28 mouse cellular contexts compared by ENCODE assay signal in genomic region chr11:99999091-99999490, GRCm38 (mm10). TPM values are rescaled to one million over a fixed set of nuclear protein-coding genes. Genes with fewer than 3 reads are reported as not detected.
DNase-seq lines count a peak whose midpoint lies in the region; ATAC-seq and TF ChIP-seq lines count a peak whose summit lies in the region.
"Had no signal": no experiment of that assay in that cellular context is flagged by ENCODE, and none has a peak within 500 bp of the region (broad histone marks: within the 10 kb centered on the region; RNA-seq: fewer than 3 reads in every experiment).

No protein-coding gene starts in this region.

- no peaks in the 10 kb centered on the region for H3K9me3 ChIP-seq in embryonic facial prominence, embryonic 15.5 days (replicated peaks)
- H3K9me3 ChIP-seq in embryonic facial prominence, embryonic 10.5 days, result no peaks in the 10 kb centered on the region
- no peaks in the 10 kb centered on the region for H3K9me3 ChIP-seq in heart, embryonic 11.5 days (replicated peaks; ENCODE audit: control insufficient read depth, low read length)
- no peaks in the 10 kb centered on the region for H3K9me3 ChIP-seq in heart, embryonic 10.5 days
- H3K9me3 ChIP-seq in lung, postnatal 0 days (ENCODE audit: low read length), result no peaks in the 10 kb centered on the region

- no peaks in the 10 kb centered on the region for H3K4me1 ChIP-seq in embryonic facial prominence, embryonic 15.5 days
- H3K4me1 ChIP-seq in embryonic facial prominence, embryonic 10.5 days, result no peaks in the 10 kb centered on the region
- H3K4me1 ChIP-seq in heart, embryonic 11.5 days (ENCODE audit: control insufficient read depth, insufficient read depth, low read length), result no peaks in the 10 kb centered on the region
- no peaks in the 10 kb centered on the region for H3K4me1 ChIP-seq in heart, embryonic 10.5 days
- H3K4me1 ChIP-seq in lung, postnatal 0 days (ENCODE audit: insufficient read depth, low read depth, low read length), result no peaks in the 10 kb centered on the region

- H3K4me3 ChIP-seq in embryonic facial prominence, embryonic 15.5 days (replicated peaks), result no peak overlapping the region
- H3K4me3 ChIP-seq in embryonic facial prominence, embryonic 10.5 days, result no peak overlapping the region
- no peak overlapping the region for H3K4me3 ChIP-seq in heart, embryonic 11.5 days (ENCODE audit: low read depth, low read length)
- H3K4me3 ChIP-seq in heart, embryonic 10.5 days, result no peak overlapping the region
- H3K4me3 ChIP-seq in lung, postnatal 0 days (ENCODE audit: low read depth, low read length), result no peak overlapping the region

- H3K4me2 ChIP-seq in embryonic facial prominence, embryonic 15.5 days (replicated peaks), result no peak overlapping the region
- H3K4me2 ChIP-seq in heart, embryonic 11.5 days, result no peak overlapping the region
- H3K4me2 ChIP-seq in lung, postnatal 0 days (replicated peaks; ENCODE audit: low read depth, low read length), result no peak overlapping the region

- peaks cover 5% of the 10 kb centered on the region; the same call in 1 of the 2 replicates for H3K27me3 ChIP-seq in embryonic facial prominence, embryonic 15.5 days
- H3K27me3 ChIP-seq in embryonic facial prominence, embryonic 10.5 days (replicated peaks; ENCODE audit: low read depth, poor library complexity, severe bottlenecking), result peaks cover 8% of the 10 kb centered on the region
- peaks cover 4% of the 10 kb centered on the region for H3K27me3 ChIP-seq in heart, embryonic 11.5 days (ENCODE audit: control insufficient read depth, insufficient read depth, low read length)
- peaks cover 20% of the 10 kb centered on the region for H3K27me3 ChIP-seq in heart, embryonic 10.5 days (ENCODE audit: insufficient read depth, poor library complexity, severe bottlenecking)
- no peaks in the 10 kb centered on the region for H3K27me3 ChIP-seq in lung, postnatal 0 days (replicated peaks; ENCODE audit: insufficient read depth, low read length)
- H3K27me3 ChIP-seq: Patski had no signal

- no peaks in the 10 kb centered on the region for H3K36me3 ChIP-seq in embryonic facial prominence, embryonic 15.5 days
- no peaks in the 10 kb centered on the region for H3K36me3 ChIP-seq in embryonic facial prominence, embryonic 10.5 days (replicated peaks)
- no peaks in the 10 kb centered on the region for H3K36me3 ChIP-seq in heart, embryonic 11.5 days (ENCODE audit: control insufficient read depth, insufficient read depth, low read length)
- H3K36me3 ChIP-seq in heart, embryonic 10.5 days, result no peaks in the 10 kb centered on the region
- no peaks in the 10 kb centered on the region for H3K36me3 ChIP-seq in lung, postnatal 0 days (ENCODE audit: insufficient read depth, low read length)
- H3K36me3 ChIP-seq: G1E had no signal

- no peak for TF ChIP-seq EP300 in lung, postnatal 0 days (IDR thresholded peaks at IDR 0.05)

- H3K9ac ChIP-seq in embryonic facial prominence, embryonic 15.5 days, result no peak overlapping the region
- no peak overlapping the region for H3K9ac ChIP-seq in heart, embryonic 11.5 days (ENCODE audit: low read depth, low read length)
- no peak overlapping the region for H3K9ac ChIP-seq in lung, postnatal 0 days (replicated peaks; ENCODE audit: low read depth)

- 89% methylated on average over 7 of the region's 7 CpGs for WGBS in embryonic facial prominence, embryonic 15.5 days
- WGBS in embryonic facial prominence, embryonic 10.5 days, result 94% methylated on average over 7 of the region's 7 CpGs
- 86% methylated on average over 7 of the region's 7 CpGs for WGBS in heart, embryonic 11.5 days (ENCODE audit: insufficient replicate concordance)
- WGBS in heart, embryonic 10.5 days, result 81% methylated on average over 7 of the region's 7 CpGs
- 65% methylated on average over 7 of the region's 7 CpGs for WGBS in lung, postnatal 0 days

- no peak for TF ChIP-seq CTCF in lung, postnatal 0 days (IDR thresholded peaks at IDR 0.05)

- no peak for DNase-seq in embryonic facial prominence, embryonic 10.5 days (ENCODE audit: low spot score)
- DNase-seq in heart, adult 11 months, result peak; percentile 56
- DNase-seq in heart, embryonic 10.5 days (ENCODE audit: low spot score), result peak; percentile 58
- DNase-seq in heart, postnatal 25 days (ENCODE audit: low spot score), result no peak
- DNase-seq in lung, postnatal 0 days (ENCODE audit: low spot score), result no peak
- DNase-seq in lung, postnatal 14 days, result no peak
- DNase-seq: adrenal gland, adult 2 months; adrenal gland, adult 8-10 months; adrenal gland, postnatal 10 days; adrenal gland, postnatal 14 days; adrenal gland, postnatal 25 days; adrenal gland, postnatal 36 days; B cell, adult 2 months; cerebellum, adult 11 months; cerebellum, adult 11-12 months had no signal

- intact Hi-C loops in heart, postnatal 25 days (cut with DNase I), result no loop called here

- peak; percentile 39; the same call in 1 of the 2 replicates for ATAC-seq in embryonic facial prominence, embryonic 15.5 days (ENCODE audit: insufficient number of reproducible peaks, low FRiP score, low TSS enrichment, low read depth)
- ATAC-seq in heart, embryonic 11.5 days (replicated peaks; ENCODE audit: insufficient number of reproducible peaks, low FRiP score, low TSS enrichment), result no peak
- ATAC-seq in lung, postnatal 0 days, result 0 out of 2 replicates have a peak, but pooled peaks have one; percentile 17
- ATAC-seq: activated CD4-positive, CD25-positive, alpha-beta regulatory T cell, adult 4 months; CD4-positive, CD25-positive, alpha-beta regulatory T cell, adult 4 months; Patski had no signal

- no peak overlapping the region for H3K27ac ChIP-seq in embryonic facial prominence, embryonic 15.5 days (replicated peaks)
- H3K27ac ChIP-seq in embryonic facial prominence, embryonic 10.5 days (replicated peaks), result no peak overlapping the region
- no peak overlapping the region for H3K27ac ChIP-seq in heart, embryonic 11.5 days (ENCODE audit: low read depth, low read length)
- no peak overlapping the region for H3K27ac ChIP-seq in heart, embryonic 10.5 days
- no peak overlapping the region for H3K27ac ChIP-seq in lung, postnatal 0 days (ENCODE audit: low read length)

RNA-seq across cellular contexts. Expression of gene Krtap17-1, which starts 5.3 kb away (rescaled TPM):
- polyA plus RNA-seq in embryonic facial prominence, embryonic 15.5 days (2015; fragmentation: Nextera tagmentation; extraction: Ambion mirVana), result 4.9 and 9.8 TPM in 2 replicates
- not detected in 2 replicates for polyA plus RNA-seq in embryonic facial prominence, embryonic 10.5 days (2016; fragmentation: Nextera tagmentation; extraction: Ambion mirVana)
- polyA plus RNA-seq in heart, embryonic 11.5 days (2014; fragmentation: Nextera tagmentation; extraction: Ambion mirVana), result not detected in 2 replicates
- 0.30 TPM in 1 of 2 replicates, not detected in the other for polyA plus RNA-seq in heart, embryonic 10.5 days (2016; fragmentation: Nextera tagmentation; extraction: Ambion mirVana)
- total RNA-seq in heart, postnatal 25 days (2021), result not detected
- polyA plus RNA-seq in lung, postnatal 0 days (2015; fragmentation: Nextera tagmentation; extraction: Ambion mirVana), result 8.4 and 11.5 TPM in 2 replicates
- total RNA-seq: adrenal gland, adult 18-20 months; adrenal gland, adult 2 months; adrenal gland, adult 8-10 months; adrenal gland, postnatal 10 days; adrenal gland, postnatal 14 days; adrenal gland, postnatal 25 days; adrenal gland, postnatal 36 days; adrenal gland, postnatal 4 days; CH12.LX; ES-E14; G1E; MEL had no signal
- polyA plus RNA-seq: activated CD4-positive, CD25-positive, alpha-beta regulatory T cell, adult 4 months; adrenal gland, adult 2 months; C2C12; CD4-positive, CD25-positive, alpha-beta regulatory T cell, adult 4 months; G1E; Patski had no signal

RNA-seq across cellular contexts. Expression of gene Krtap16-1, which starts 12.7 kb away (rescaled TPM):
- polyA plus RNA-seq in embryonic facial prominence, embryonic 15.5 days (2015; fragmentation: Nextera tagmentation; extraction: Ambion mirVana), result 3.8 and 5.7 TPM in 2 replicates
- polyA plus RNA-seq in embryonic facial prominence, embryonic 10.5 days (2016; fragmentation: Nextera tagmentation; extraction: Ambion mirVana), result not detected in 2 replicates
- polyA plus RNA-seq in heart, embryonic 11.5 days (2014; fragmentation: Nextera tagmentation; extraction: Ambion mirVana), result not detected in 2 replicates
- not detected in 2 replicates for polyA plus RNA-seq in heart, embryonic 10.5 days (2016; fragmentation: Nextera tagmentation; extraction: Ambion mirVana)
- not detected for total RNA-seq in heart, postnatal 25 days (2021)
- not detected in 2 replicates for polyA plus RNA-seq in lung, postnatal 0 days (2015; fragmentation: Nextera tagmentation; extraction: Ambion mirVana)
- total RNA-seq: adrenal gland, adult 18-20 months; adrenal gland, adult 2 months; adrenal gland, adult 8-10 months; adrenal gland, postnatal 10 days; adrenal gland, postnatal 14 days; adrenal gland, postnatal 25 days; adrenal gland, postnatal 36 days; adrenal gland, postnatal 4 days; CH12.LX; ES-E14 had no signal
- polyA plus RNA-seq: activated CD4-positive, CD25-positive, alpha-beta regulatory T cell, adult 4 months; adrenal gland, adult 2 months; C2C12; CD4-positive, CD25-positive, alpha-beta regulatory T cell, adult 4 months; G1E; Patski had no signal

RNA-seq across cellular contexts. Expression of gene Krt33a, which starts 16.9 kb away (rescaled TPM):
- polyA plus RNA-seq in embryonic facial prominence, embryonic 15.5 days (2015; fragmentation: Nextera tagmentation; extraction: Ambion mirVana), result 6.0 and 11.3 TPM in 2 replicates
- polyA plus RNA-seq in embryonic facial prominence, embryonic 10.5 days (2016; fragmentation: Nextera tagmentation; extraction: Ambion mirVana), result not detected in 2 replicates
- polyA plus RNA-seq in heart, embryonic 11.5 days (2014; fragmentation: Nextera tagmentation; extraction: Ambion mirVana), result not detected in 2 replicates
- polyA plus RNA-seq in heart, embryonic 10.5 days (2016; fragmentation: Nextera tagmentation; extraction: Ambion mirVana), result not detected in 2 replicates
- not detected for total RNA-seq in heart, postnatal 25 days (2021)
- polyA plus RNA-seq in lung, postnatal 0 days (2015; fragmentation: Nextera tagmentation; extraction: Ambion mirVana), result 0.17 and 0.23 TPM in 2 replicates
- total RNA-seq: adrenal gland, adult 18-20 months; adrenal gland, adult 2 months; adrenal gland, adult 8-10 months; adrenal gland, postnatal 10 days; adrenal gland, postnatal 14 days; adrenal gland, postnatal 25 days; adrenal gland, postnatal 36 days; adrenal gland, postnatal 4 days; CH12.LX; ES-E14; G1E; MEL had no signal
- polyA plus RNA-seq: activated CD4-positive, CD25-positive, alpha-beta regulatory T cell, adult 4 months; adrenal gland, adult 2 months; brain, embryonic 14.5 days; CD4-positive, CD25-positive, alpha-beta regulatory T cell, adult 4 months; G1E; Patski had no signal

RNA-seq across cellular contexts. Expression of gene Krtap29-1, which starts 20.2 kb away (rescaled TPM):
- 0.38 TPM in 1 of 2 replicates, not detected in the other for polyA plus RNA-seq in embryonic facial prominence, embryonic 15.5 days (2015; fragmentation: Nextera tagmentation; extraction: Ambion mirVana)
- polyA plus RNA-seq in embryonic facial prominence, embryonic 10.5 days (2016; fragmentation: Nextera tagmentation; extraction: Ambion mirVana), result not detected in 2 replicates
- polyA plus RNA-seq in heart, embryonic 11.5 days (2014; fragmentation: Nextera tagmentation; extraction: Ambion mirVana), result not detected in 2 replicates
- not detected in 2 replicates for polyA plus RNA-seq in heart, embryonic 10.5 days (2016; fragmentation: Nextera tagmentation; extraction: Ambion mirVana)
- not detected for total RNA-seq in heart, postnatal 25 days (2021)
- polyA plus RNA-seq in lung, postnatal 0 days (2015; fragmentation: Nextera tagmentation; extraction: Ambion mirVana), result not detected in 2 replicates
- total RNA-seq: adrenal gland, adult 18-20 months; adrenal gland, adult 2 months; adrenal gland, adult 8-10 months; adrenal gland, postnatal 10 days; adrenal gland, postnatal 14 days; adrenal gland, postnatal 25 days; adrenal gland, postnatal 36 days; adrenal gland, postnatal 4 days; CH12.LX; ES-E14; G1E; MEL had no signal
- polyA plus RNA-seq: activated CD4-positive, CD25-positive, alpha-beta regulatory T cell, adult 4 months; adrenal gland, adult 2 months; brain, embryonic 14.5 days; C2C12; CD4-positive, CD25-positive, alpha-beta regulatory T cell, adult 4 months; G1E; Patski had no signal

RNA-seq across cellular contexts. Expression of gene Krt33b, which starts 30.6 kb away (rescaled TPM):
- polyA plus RNA-seq in embryonic facial prominence, embryonic 15.5 days (2015; fragmentation: Nextera tagmentation; extraction: Ambion mirVana), result 7.3 and 17.9 TPM in 2 replicates
- not detected in 2 replicates for polyA plus RNA-seq in embryonic facial prominence, embryonic 10.5 days (2016; fragmentation: Nextera tagmentation; extraction: Ambion mirVana)
- not detected in 2 replicates for polyA plus RNA-seq in heart, embryonic 11.5 days (2014; fragmentation: Nextera tagmentation; extraction: Ambion mirVana)
- not detected in 2 replicates for polyA plus RNA-seq in heart, embryonic 10.5 days (2016; fragmentation: Nextera tagmentation; extraction: Ambion mirVana)
- not detected for total RNA-seq in heart, postnatal 25 days (2021)
- 0.16 TPM in 1 of 2 replicates, not detected in the other for polyA plus RNA-seq in lung, postnatal 0 days (2015; fragmentation: Nextera tagmentation; extraction: Ambion mirVana)
- total RNA-seq: adrenal gland, adult 18-20 months; adrenal gland, adult 2 months; adrenal gland, adult 8-10 months; adrenal gland, postnatal 10 days; adrenal gland, postnatal 14 days; adrenal gland, postnatal 25 days; adrenal gland, postnatal 36 days; adrenal gland, postnatal 4 days; CH12.LX; ES-E14; G1E; MEL had no signal
- polyA plus RNA-seq: activated CD4-positive, CD25-positive, alpha-beta regulatory T cell, adult 4 months; adrenal gland, adult 2 months; C2C12; CD4-positive, CD25-positive, alpha-beta regulatory T cell, adult 4 months; G1E had no signal

Comparison
In these comparisons a context has a peak if more than half of its experiments do, and no peak if none do; other contexts are left out.
1. DNase-seq: peak in heart, adult 11 months (single experiment) and heart, embryonic 10.5 days (single experiment); none in embryonic facial prominence, embryonic 10.5 days (single experiment), heart, postnatal 25 days (single experiment), lung, postnatal 0 days (single experiment) and lung, postnatal 14 days (single experiment).